Mouse (Mus musculus) hindbrain, postnatal 0 days (tissue): Measurements from ENCODE around the gene Cse1l. TPM values are rescaled to one million over a fixed set of nuclear protein-coding genes. Genes with fewer than 3 reads are reported as not detected.

Experiments
- ATAC-seq: fragments of 200-750 bp; cut with Nextera tagmentation; 2 replicates; pipeline ENCODE4 v1.8.0; 2017; ENCODE audit warnings: mild to moderate bottlenecking, moderate TSS enrichment, moderate library complexity
- DNase-seq: peaks from one replicate; pipeline ENCODE4 v3.0.0-alpha.2; 2015; ENCODE audit warnings: low spot score
- H3K27ac ChIP-seq: fragments of 300-500 bp; sonication (generic); 2 replicates; pipeline ENCODE4 v1.5.1; 2014; ENCODE audit warnings: mild to moderate bottlenecking
- H3K27me3 ChIP-seq: fragments of 300-500 bp; sonication (generic); 2 replicates; pipeline ENCODE4 v1.6.1; 2014; ENCODE audit warnings: low read length, mixed read lengths; ENCODE audit not compliant: insufficient read depth
- H3K36me3 ChIP-seq: fragments of 300-500 bp; sonication (generic); 2 replicates; pipeline ENCODE4 v1.6.1; 2014; ENCODE audit warnings: low read length, mixed read lengths; ENCODE audit not compliant: insufficient read depth
- H3K4me1 ChIP-seq: fragments of 300-500 bp; sonication (generic); 2 replicates; pipeline ENCODE4 v1.6.1; 2014; ENCODE audit warnings: antibody characterized with exemption, low read length, mixed read lengths; ENCODE audit not compliant: insufficient read depth
- H3K4me2 ChIP-seq: fragments of 300-500 bp; sonication (generic); 2 replicates; pipeline ENCODE4 v1.6.1; 2014; ENCODE audit warnings: low read depth, mild to moderate bottlenecking, low read length, moderate library complexity, mixed read lengths
- H3K4me3 ChIP-seq: fragments of 300-500 bp; sonication (generic); 2 replicates; pipeline ENCODE4 v1.5.1; 2014; ENCODE audit warnings: low read length
- H3K9ac ChIP-seq: fragments of 300-500 bp; sonication (generic); replicated peaks from 2 replicates; pipeline ENCODE4 v1.6.1; 2014; ENCODE audit warnings: mild to moderate bottlenecking, low read length, moderate library complexity, mixed read lengths
- H3K9me3 ChIP-seq: fragments of 300-500 bp; sonication (generic); 2 replicates; pipeline ENCODE4 v1.6.1; 2016; ENCODE audit warnings: low read length, mixed read lengths
- CTCF ChIP-seq: IDR thresholded peaks from 2 replicates; pipeline ENCODE4 v1.5.1; 2016; ENCODE audit warnings: antibody characterized with exemption, control low read depth, low read depth
- WGBS: fragments of 180-500 bp; shearing (Covaris S2); extraction: QIAGEN DNeasy Blood & Tissue Kit; methylation state at CpG from one replicate; pipeline ENCODE4 v1.1.7; 2014; 5-methylcytosine and 5-hydroxymethylcytosine counted together
- polyA plus RNA-seq: library from polyadenylated mRNA; unstranded; fragments of >200 nt; fragmentation: Nextera tagmentation; extraction: Ambion mirVana; gene quantifications from 2 replicates; pipeline ENCODE4 v1.2.1, GENCODE M21; 2015
- total RNA-seq: library from RNA; depleted of rRNA; stranded (reverse); fragments of >200 nt; gene quantifications from 2 replicates; pipeline ENCODE4 v1.2.3, GENCODE M21; 2014

The Cse1l gene
- total and polyA plus RNA-seq, 2 experiments from 2014 or later: 68.1 to 78.7 TPM

GRCm38 (mm10) chr2:166870899-166871298 is 34.9 kb upstream of the Cse1l start:
- Histone ChIP-seq H3K9ac (no peak overlapping the region), H3K27ac (no peak overlapping the region), H3K4me2 (no peak overlapping the region), H3K4me1 (no peaks in the 10 kb centered on the region), H3K4me3 (no peak overlapping the region), H3K36me3 (peaks cover 48% of the 10 kb centered on the region), H3K9me3 (no peaks in the 10 kb centered on the region), H3K27me3 (no peaks in the 10 kb centered on the region)
- TF ChIP-seq CTCF: no peak
- no peak for DNase-seq
- no peak for ATAC-seq
- WGBS: 85% methylated on average over 10 of the region's 10 CpGs

DNA sequence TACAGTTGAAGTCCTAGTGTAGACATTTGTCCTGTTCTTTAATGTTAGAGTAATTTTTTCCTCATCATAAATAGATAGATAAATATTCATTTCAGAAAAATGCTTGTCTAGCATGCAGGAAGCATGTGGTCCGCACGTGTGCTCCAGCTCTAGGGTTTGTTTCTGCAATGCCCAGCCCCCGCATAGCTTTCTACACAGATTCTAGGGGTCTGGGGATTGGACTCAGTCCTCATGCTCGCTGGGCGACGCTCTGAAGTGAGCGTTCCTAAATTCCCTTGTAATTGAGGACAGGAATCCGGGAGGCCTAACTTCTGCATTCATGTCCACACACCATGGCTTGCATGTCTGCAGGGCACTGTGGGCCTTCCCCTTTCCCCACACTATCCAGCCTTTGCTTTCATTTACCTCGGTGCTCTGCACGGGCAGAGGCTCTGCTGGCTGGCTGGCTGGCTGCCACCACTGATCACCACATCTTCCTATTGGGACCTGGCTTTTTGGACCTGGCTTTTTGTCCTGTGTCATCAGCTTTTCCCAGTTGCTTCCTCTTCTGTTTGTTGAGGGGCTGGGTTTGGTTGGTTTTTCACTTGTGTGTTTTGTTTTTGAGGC is 31.1 kb upstream of the Cse1l start:
- Histone ChIP-seq H3K4me2 (no peak overlapping the region), H3K9ac (no peak overlapping the region), H3K27me3 (no peaks in the 10 kb centered on the region), H3K4me3 (no peak overlapping the region), H3K9me3 (no peaks in the 10 kb centered on the region), H3K4me1 (no peaks in the 10 kb centered on the region), H3K27ac (no peak overlapping the region), H3K36me3 (peaks cover 36% of the 10 kb centered on the region)
- no peak for TF ChIP-seq CTCF
- no peak for ATAC-seq
- WGBS: 69% methylated on average over 10 of the region's 10 CpGs
- peak; percentile 26 for DNase-seq

GRCm38 (mm10) chr2:166875561-166875960 is 30.3 kb upstream of the Cse1l start:
- WGBS: 77% methylated on average over 6 of the region's 6 CpGs
- no peak for TF ChIP-seq CTCF

DNA sequence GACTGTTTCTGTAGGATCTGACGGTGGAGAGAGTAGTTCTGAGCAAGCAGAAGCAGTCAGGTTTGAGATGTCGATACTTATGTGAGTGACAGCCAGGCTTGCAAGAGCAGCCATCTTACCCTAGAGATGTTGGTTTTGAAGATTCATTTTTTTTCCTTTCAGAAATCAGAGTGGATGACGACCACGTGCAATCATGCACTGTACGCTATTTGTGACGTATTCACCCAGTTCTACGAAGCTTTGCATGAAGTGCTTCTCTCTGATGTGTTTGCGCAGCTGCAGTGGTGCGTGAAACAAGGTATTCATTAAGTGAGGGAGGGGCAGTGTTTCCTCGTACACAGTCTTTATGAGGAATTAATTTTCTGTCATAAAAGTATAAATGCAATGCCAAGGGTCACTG is 29.5 kb upstream of the Cse1l start:
- Histone ChIP-seq H3K4me1 (no peaks in the 10 kb centered on the region), H3K9me3 (no peaks in the 10 kb centered on the region), H3K27ac (no peak overlapping the region), H3K9ac (no peak overlapping the region), H3K27me3 (no peaks in the 10 kb centered on the region), H3K4me3 (no peak overlapping the region), H3K4me2 (no peak overlapping the region), H3K36me3 (peaks cover 33% of the 10 kb centered on the region)
- no peak for TF ChIP-seq CTCF
- 87% methylated on average over 10 of the region's 10 CpGs for WGBS
- ATAC-seq: no peak
- no peak for DNase-seq

More at GRCm38 (mm10) chr2:166875561-166875960, 30.3 kb upstream of the Cse1l start:
- no peak overlapping the region for H3K4me3 ChIP-seq
- H3K27me3 ChIP-seq: no peaks in the 10 kb centered on the region
- H3K9ac ChIP-seq: no peak overlapping the region
- H3K4me2 ChIP-seq: no peak overlapping the region
- no peaks in the 10 kb centered on the region for H3K9me3 ChIP-seq
- ATAC-seq: no peak
- H3K36me3 ChIP-seq: peaks cover 31% of the 10 kb centered on the region; the same call in 1 of the 2 replicates
- H3K4me1 ChIP-seq: no peaks in the 10 kb centered on the region
- peak; percentile 39 for DNase-seq
- H3K27ac ChIP-seq: no peak overlapping the region

GRCm38 (mm10) chr2:166885066-166885465 is 20.8 kb upstream of the Cse1l start:
- no peak for ATAC-seq
- WGBS: 56% methylated on average over 7 of the region's 7 CpGs

GRCm38 (mm10) chr2:166885619-166886018 is 20.2 kb upstream of the Cse1l start:
- H3K4me2 ChIP-seq: no peak overlapping the region
- no peak overlapping the region for H3K27ac ChIP-seq
- no peak overlapping the region for H3K9ac ChIP-seq
- no peak for DNase-seq
- H3K36me3 ChIP-seq: peaks cover 20% of the 10 kb centered on the region
- ATAC-seq: no peak
- H3K27me3 ChIP-seq: no peaks in the 10 kb centered on the region
- no peaks in the 10 kb centered on the region for H3K4me1 ChIP-seq
- TF ChIP-seq CTCF: no peak
- no peaks in the 10 kb centered on the region for H3K9me3 ChIP-seq
- WGBS: 64% methylated on average over 10 of the region's 10 CpGs
- no peak overlapping the region for H3K4me3 ChIP-seq

More at GRCm38 (mm10) chr2:166885066-166885465, 20.8 kb upstream of the Cse1l start:
- no peaks in the 10 kb centered on the region for H3K9me3 ChIP-seq
- H3K4me3 ChIP-seq: no peak overlapping the region
- no peaks in the 10 kb centered on the region for H3K4me1 ChIP-seq
- TF ChIP-seq CTCF: no peak
- H3K9ac ChIP-seq: no peak overlapping the region
- DNase-seq: peak; percentile 35
- H3K4me2 ChIP-seq: no peak overlapping the region
- H3K27ac ChIP-seq: no peak overlapping the region
- H3K36me3 ChIP-seq: peaks cover 17% of the 10 kb centered on the region
- no peaks in the 10 kb centered on the region for H3K27me3 ChIP-seq

DNA sequence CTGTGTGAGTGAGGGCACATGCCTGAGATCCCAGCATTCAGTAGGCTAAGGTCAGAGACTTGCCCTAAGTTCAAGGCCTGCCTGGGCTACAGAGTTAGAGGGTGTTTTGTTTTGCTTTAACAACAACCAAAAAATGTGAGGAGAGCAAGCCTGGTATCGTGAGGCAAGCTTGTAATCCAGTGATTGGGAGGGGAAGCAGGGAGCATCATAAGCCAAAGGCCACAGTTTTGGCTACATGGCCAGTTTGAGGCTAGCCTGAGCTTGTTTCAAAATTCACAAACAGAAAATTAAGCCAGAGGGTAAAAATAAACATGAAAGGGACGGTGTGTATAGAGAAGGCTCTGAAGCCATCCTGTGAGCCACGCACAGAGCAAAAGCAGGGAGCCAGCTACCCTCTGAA is 19.6 kb upstream of the Cse1l start:
- 86% methylated on average over 3 of the region's 3 CpGs for WGBS
- H3K27ac ChIP-seq: no peak overlapping the region
- no peak for TF ChIP-seq CTCF
- H3K4me3 ChIP-seq: no peak overlapping the region
- H3K36me3 ChIP-seq: peaks cover 22% of the 10 kb centered on the region
- H3K4me1 ChIP-seq: no peaks in the 10 kb centered on the region
- no peak for ATAC-seq
- no peak overlapping the region for H3K4me2 ChIP-seq
- DNase-seq: no peak
- no peaks in the 10 kb centered on the region for H3K9me3 ChIP-seq
- no peak overlapping the region for H3K9ac ChIP-seq
- no peaks in the 10 kb centered on the region for H3K27me3 ChIP-seq
